Mouse (Mus musculus) embryonic fibroblast, embryonic 13.5 days (primary cell): ENCODE results near the gene C2. TPM values are rescaled to one million over a fixed set of nuclear protein-coding genes. Genes with fewer than 3 reads are reported as not detected.

Experiments used
- H3K27ac ChIP-seq: 2 replicates; pipeline ENCODE4 v1.5.1; 2012; ENCODE audit warnings: low read length, control low read depth, inconsistent platforms; ENCODE audit not compliant: insufficient read depth
- H3K4me1 ChIP-seq: 2 replicates; pipeline ENCODE4 v1.6.1; 2011; ENCODE audit warnings: low read length; ENCODE audit not compliant: control insufficient read depth, insufficient read depth
- H3K4me3 ChIP-seq: 2 replicates; pipeline ENCODE4 v1.5.1; 2011; ENCODE audit warnings: mild to moderate bottlenecking, control low read depth, low read length; ENCODE audit not compliant: insufficient read depth
- CTCF ChIP-seq: IDR thresholded peaks from 2 replicates; pipeline ENCODE4 v1.5.1; 2011; ENCODE audit warnings: mild to moderate bottlenecking, control low read depth, low read length, moderate library complexity, borderline replicate concordance; ENCODE audit not compliant: insufficient read depth
- POLR2A ChIP-seq: IDR thresholded peaks from 2 replicates; pipeline ENCODE4 v1.6.1; 2011; ENCODE audit warnings: low read depth, mild to moderate bottlenecking, control low read depth, low read length, moderate library complexity
- polyA plus RNA-seq: library from polyadenylated mRNA; stranded (reverse); fragments of >200 nt; gene quantifications from 2 replicates; pipeline ENCODE4 v1.2.4, GENCODE M21; 2011; ENCODE audit warnings: low read depth; ENCODE audit not compliant: missing spikeins, insufficient read length

Gene C2
- polyA plus RNA-seq, 1 experiment = 6.6 TPM

DNA sequence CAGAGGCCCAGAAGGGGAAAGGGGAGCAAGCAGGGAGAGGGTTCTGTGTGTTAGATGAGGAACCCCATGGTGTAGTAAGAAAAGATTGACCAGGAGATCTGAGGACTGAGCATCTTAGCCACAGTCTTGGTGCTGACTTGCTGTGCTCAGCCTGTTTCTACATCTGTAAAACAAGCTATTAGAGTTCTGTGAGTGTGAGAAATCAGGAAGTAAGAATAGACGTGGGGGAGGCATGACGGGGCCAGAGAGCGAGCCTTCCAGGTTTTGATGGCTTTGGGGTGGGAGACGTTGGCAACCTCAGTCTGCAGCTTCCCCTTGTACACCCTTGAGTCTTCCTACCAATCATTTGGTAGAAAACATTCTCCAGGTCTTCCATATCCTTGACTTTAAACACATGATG lies 39.4 kb downstream of the C2 start:
- no peaks in the 10 kb centered on the region for H3K4me1 ChIP-seq
- H3K4me3 ChIP-seq = no peak overlapping the region
- H3K27ac ChIP-seq = no peak overlapping the region
- no peak for TF ChIP-seq POLR2A
- TF ChIP-seq CTCF = no peak

DNA sequence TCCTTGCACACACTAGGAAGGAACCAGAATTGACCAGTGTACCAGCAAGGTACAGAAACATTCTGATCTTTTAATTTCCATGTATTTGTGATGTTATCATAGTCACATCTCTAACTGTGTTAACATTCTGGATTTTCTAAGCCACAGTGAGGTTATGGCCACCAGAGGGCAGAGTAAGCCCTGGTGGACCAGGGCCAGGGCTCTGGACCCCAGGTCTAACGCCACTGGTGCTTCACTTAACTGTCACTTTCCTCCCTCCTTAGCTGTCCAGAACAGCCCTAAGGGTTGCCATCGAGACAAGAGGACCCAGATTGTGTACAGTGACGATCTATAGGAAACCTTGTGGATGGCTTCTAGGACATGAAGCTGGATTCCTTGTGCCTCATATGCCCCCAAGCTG lies 42.2 kb downstream of the C2 start:
- H3K4me1 ChIP-seq = 0 out of 2 replicates have a peak, but pooled peaks cover 3% of the 10 kb centered on the region
- TF ChIP-seq CTCF (peak; percentile 62), POLR2A (no peak)
- no peak overlapping the region for H3K4me3 ChIP-seq
- no peak overlapping the region for H3K27ac ChIP-seq

DNA sequence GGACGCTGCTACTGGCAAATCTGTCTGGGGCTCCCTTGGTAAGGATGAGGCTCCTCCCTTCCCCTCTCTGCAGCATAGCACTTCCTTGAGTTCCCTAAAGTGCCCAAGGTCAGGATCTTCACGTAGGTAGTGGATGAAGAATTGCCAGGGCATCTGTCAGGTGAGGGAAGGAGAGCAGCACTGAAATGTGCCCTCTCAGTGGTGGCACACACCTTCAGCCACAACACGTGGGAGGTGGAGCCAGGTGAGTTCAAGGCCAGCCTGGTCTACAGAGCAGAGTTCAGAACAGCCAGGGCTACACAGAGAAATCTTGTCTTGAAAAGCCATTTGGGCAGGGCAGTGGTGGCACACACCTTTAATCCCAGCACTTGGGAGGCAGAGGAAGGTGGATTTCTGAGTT lies 43.3 kb downstream of the C2 start:
- Histone ChIP-seq H3K4me3 (no peak overlapping the region), H3K27ac (no peak overlapping the region), H3K4me1 (0 out of 2 replicates have a peak, but pooled peaks cover 3% of the 10 kb centered on the region)
- TF ChIP-seq POLR2A (no peak), CTCF (no peak)

DNA sequence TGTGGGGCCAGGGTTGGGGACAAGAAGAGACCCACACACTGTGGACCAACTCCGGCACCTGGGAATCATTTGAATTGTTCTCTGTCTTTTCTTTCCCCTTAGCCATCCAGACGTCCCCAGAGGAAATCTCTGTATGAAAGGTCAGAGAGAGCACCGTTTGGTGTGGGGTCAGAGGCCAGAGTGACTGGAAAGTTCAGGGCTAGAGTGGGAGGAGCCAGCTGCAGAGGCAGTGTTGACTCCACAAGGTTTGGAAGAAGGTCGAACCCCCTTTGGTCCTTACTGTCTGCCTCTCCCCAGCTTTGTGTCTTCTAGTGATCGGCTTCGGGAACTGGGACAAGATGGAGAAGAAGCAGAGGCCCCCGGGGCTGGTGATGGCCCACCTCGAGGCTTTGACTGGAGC lies 44.6 kb downstream of the C2 start:
- no peak overlapping the region for H3K4me3 ChIP-seq
- TF ChIP-seq CTCF = no peak
- TF ChIP-seq POLR2A = no peak

DNA sequence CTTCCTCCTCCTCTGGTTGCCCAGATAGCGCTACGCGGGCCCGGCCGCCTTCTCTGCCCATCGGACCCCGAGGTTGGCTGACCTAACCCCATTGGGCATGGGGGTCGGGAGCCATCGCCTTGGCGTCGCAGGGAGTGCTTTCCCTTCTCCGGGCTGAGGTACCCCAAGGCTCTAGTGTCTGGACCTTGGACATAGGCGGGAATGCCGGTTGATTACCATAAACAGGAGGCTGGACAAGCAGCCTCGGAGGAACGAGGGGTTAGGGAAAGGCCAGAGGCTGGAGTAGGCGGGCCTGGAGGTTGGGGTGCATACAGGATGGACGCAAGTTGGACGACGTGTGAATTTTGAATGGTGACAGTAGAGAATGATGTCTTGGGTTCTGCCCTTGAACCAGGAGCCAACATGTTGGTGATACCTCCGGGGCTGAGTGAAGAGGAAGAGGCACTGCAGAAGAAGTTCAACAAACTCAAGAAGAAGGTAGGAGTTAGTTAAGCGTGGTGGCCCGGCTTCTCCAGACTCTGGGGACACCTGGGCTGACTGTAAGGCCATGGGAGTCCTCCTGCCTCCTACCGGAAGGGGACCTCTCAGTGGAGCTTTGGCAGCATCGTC lies 47.4 kb downstream of the C2 start:
- H3K27ac ChIP-seq = no peak overlapping the region
- no peak for TF ChIP-seq POLR2A
- peak overlapping the region; percentile 84 for H3K4me3 ChIP-seq
- H3K4me1 ChIP-seq = 0 out of 2 replicates have a peak, but pooled peaks cover 3% of the 10 kb centered on the region

More for the DNA sequence above, 44.6 kb downstream of the C2 start:
- H3K27ac ChIP-seq = no peak overlapping the region
- H3K4me1 ChIP-seq = 0 out of 2 replicates have a peak, but pooled peaks cover 3% of the 10 kb centered on the region

DNA sequence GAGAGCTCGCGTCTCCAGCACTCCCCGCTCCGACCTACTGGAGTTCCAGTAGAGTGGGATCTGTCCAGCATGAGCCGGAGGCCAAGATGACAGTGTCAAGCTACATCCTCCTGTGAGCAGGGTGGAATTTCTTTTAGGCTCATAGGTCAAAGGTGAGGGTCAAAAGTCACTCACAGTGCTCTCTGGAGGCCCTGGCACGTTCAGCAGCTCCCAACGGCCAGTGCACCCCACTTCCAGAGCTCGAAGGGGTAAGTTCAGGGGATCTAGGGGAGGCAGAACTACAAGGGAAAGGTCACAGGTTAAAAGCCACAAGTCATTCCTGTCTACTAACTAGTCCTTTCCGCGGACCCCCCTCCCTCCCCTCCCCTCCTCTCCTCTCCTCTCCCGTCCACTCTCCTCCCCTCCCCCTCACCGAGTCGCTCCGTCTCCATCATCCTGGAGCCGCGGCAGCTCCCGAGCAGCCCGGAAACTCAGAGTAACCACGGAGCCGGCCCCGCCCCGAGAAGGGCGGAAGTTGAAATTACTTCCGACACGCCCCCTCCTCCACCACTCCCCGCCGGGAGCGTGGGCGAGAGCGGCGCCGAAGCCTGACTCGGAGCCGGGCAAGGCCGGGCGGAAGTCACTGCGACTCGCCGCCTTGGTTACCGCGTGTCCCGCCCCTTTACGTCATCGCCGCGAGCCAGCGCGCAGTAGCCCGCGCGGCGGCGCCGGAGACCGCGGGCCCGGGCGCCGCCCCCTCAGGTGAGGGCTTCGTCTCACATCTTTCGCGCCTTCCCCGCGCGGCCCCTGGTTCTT lies 48.1 kb downstream of the C2 start, which contains the start of the genes Skiv2l and Nelfe:
Skiv2l (minus strand) TSS at position 489 of the 795 bp plus-strand sequence.
Nelfe (plus strand) TSS at position 670 of the 795 bp plus-strand sequence.
- peak within 1 kb of the TSS; percentile 88 for H3K4me3 ChIP-seq
- H3K4me1 ChIP-seq = 0 out of 2 replicates have a peak, but pooled peaks cover 3% of the 10 kb centered on the region
- no peak within 1 kb of the TSS for H3K27ac ChIP-seq
- TF ChIP-seq CTCF = no peak
- TF ChIP-seq POLR2A = peak; percentile 64

DNA sequence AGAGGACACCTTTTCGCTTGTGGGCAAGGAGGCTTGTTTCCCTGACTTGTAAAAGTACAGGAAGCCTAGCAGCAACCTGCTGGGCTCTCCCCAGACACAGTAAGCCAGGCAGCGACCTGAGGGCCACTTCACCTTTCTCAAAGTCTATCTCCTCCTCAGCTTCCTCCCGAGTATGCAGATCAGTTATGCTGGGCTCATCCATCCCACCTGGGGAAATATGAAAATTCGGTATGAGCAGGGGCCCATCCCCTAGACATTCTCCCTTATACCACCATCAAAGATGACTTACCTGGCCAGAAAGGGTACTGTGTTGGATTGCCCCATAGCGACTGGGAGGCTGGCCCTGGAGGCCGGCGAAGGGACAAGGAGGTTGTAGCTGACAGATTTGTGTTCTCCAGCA lies 50.5 kb downstream of the C2 start:
- no peak overlapping the region for H3K4me3 ChIP-seq
- H3K27ac ChIP-seq = no peak overlapping the region
- H3K4me1 ChIP-seq = 0 out of 2 replicates have a peak, but pooled peaks cover 3% of the 10 kb centered on the region
- no peak for TF ChIP-seq POLR2A
- TF ChIP-seq CTCF = no peak

DNA sequence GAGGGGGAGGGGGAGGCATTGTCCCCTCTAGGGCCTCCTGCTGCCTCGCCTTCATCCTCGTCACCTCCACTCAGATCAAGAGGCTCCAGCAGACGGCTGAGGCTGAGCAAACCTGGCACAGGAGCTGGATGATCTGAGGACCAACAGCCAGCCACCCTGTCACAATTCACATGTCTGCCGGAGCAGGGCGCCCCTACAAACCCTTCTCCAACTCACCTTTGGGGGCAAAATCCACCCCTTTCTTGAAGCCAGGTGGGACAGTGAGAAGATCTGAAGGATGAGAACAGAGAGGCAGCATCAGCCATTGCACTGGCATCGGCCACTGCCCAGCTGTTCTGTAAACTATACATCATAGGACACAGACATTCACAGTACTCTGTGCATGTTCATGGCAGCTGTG lies 50.9 kb downstream of the C2 start:
- 0 out of 2 replicates have a peak, but pooled peaks cover 3% of the 10 kb centered on the region for H3K4me1 ChIP-seq
- H3K27ac ChIP-seq = no peak overlapping the region
- no peak overlapping the region for H3K4me3 ChIP-seq
- no peak for TF ChIP-seq CTCF
- no peak for TF ChIP-seq POLR2A

DNA sequence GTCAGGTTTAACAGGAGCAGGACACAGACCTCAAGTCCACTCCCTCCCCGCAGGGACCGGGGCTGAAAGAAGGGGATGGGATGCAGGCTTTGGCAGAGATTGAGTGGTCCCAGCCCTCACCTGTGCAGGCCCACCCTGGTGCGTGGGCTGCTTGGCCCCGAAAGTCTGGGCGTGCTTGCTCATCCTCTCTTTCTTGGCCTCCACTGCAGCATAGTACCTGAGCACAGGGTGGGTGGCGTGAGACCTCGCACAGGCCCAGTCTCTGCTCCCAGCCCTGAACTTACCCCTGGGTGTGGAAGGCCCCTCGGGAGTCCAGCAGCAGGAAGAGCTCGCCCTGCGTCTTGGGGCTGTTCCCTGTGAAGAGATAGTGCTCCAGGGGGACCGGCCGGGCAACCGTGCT lies 53.2 kb downstream of the C2 start:
- H3K4me1 ChIP-seq = no peaks in the 10 kb centered on the region
- no peak for TF ChIP-seq CTCF
- no peak for TF ChIP-seq POLR2A
- H3K4me3 ChIP-seq = no peak overlapping the region
- no peak overlapping the region for H3K27ac ChIP-seq
